Mouse (Mus musculus) neural tube, embryonic 14.5 days (tissue): Measurements from ENCODE around the gene Ggta1. TPM values are rescaled to one million over a fixed set of nuclear protein-coding genes. Genes with fewer than 3 reads are reported as not detected.

Source experiments
- ATAC-seq: fragments of 200-750 bp; cut with Nextera tagmentation; 2 replicates; pipeline ENCODE4 v1.8.0; 2017; ENCODE audit warnings: low read depth, mild to moderate bottlenecking, moderate TSS enrichment, moderate library complexity
- H3K27ac ChIP-seq: fragments of 300-500 bp; sonication (generic); 2 replicates; pipeline ENCODE4 v1.5.1; 2014; ENCODE audit warnings: low read depth, mild to moderate bottlenecking, control low read depth, low read length, moderate library complexity, mixed read lengths
- H3K27me3 ChIP-seq: fragments of 300-500 bp; sonication (generic); 2 replicates; pipeline ENCODE4 v1.6.1; 2014; ENCODE audit warnings: low read length; ENCODE audit not compliant: control insufficient read depth, insufficient read depth
- H3K36me3 ChIP-seq: fragments of 300-500 bp; sonication (generic); 2 replicates; pipeline ENCODE4 v1.6.1; 2014; ENCODE audit warnings: low read length, mixed read lengths; ENCODE audit not compliant: control insufficient read depth, insufficient read depth
- H3K4me1 ChIP-seq: fragments of 300-500 bp; sonication (generic); 2 replicates; pipeline ENCODE4 v1.6.1; 2014; ENCODE audit warnings: low read length; ENCODE audit not compliant: control insufficient read depth, insufficient read depth
- H3K4me2 ChIP-seq: fragments of 300-500 bp; sonication (generic); 2 replicates; pipeline ENCODE4 v1.6.1; 2014; ENCODE audit warnings: mild to moderate bottlenecking, low read depth, low read length, control low read depth
- H3K4me3 ChIP-seq: fragments of 300-500 bp; sonication (generic); 2 replicates; pipeline ENCODE4 v1.5.1; 2014; ENCODE audit warnings: low read depth, low read length, control low read depth, mixed read lengths
- H3K9ac ChIP-seq: fragments of 300-500 bp; sonication (generic); replicated peaks from 2 replicates; pipeline ENCODE4 v1.6.1; 2014; ENCODE audit warnings: low read depth, mild to moderate bottlenecking, control low read depth, low read length, mixed read lengths
- H3K9me3 ChIP-seq: fragments of 300-500 bp; sonication (generic); 2 replicates; pipeline ENCODE4 v1.6.1; 2016; ENCODE audit warnings: low read length; ENCODE audit not compliant: control insufficient read depth
- WGBS: fragments of 180-500 bp; shearing (Covaris S2); extraction: QIAGEN DNeasy Blood & Tissue Kit; methylation state at CpG from one replicate; pipeline ENCODE4 v1.1.7; 2014; 5-methylcytosine and 5-hydroxymethylcytosine counted together
- polyA plus RNA-seq: library from polyadenylated mRNA; unstranded; fragments of >200 nt; fragmentation: Nextera tagmentation; extraction: Ambion mirVana; gene quantifications from 2 replicates; pipeline ENCODE4 v1.2.1, GENCODE M21; 2014

Gene Ggta1
- polyA plus RNA-seq, 1 experiment from 2014 or later, result 5.3 TPM

GRCm38 (mm10) chr2:35398184-35398828 is 64.7 kb downstream of the Ggta1 start:
- WGBS, result 88% methylated on average over 6 of the region's 6 CpGs

GRCm38 (mm10) chr2:35397590-35398173 is 65.3 kb downstream of the Ggta1 start:
- Histone ChIP-seq H3K27me3 (no peaks in the 10 kb centered on the region), H3K9me3 (no peaks in the 10 kb centered on the region), H3K36me3 (no peaks in the 10 kb centered on the region), H3K4me1 (no peaks in the 10 kb centered on the region), H3K9ac (no peak overlapping the region), H3K4me2 (no peak overlapping the region), H3K27ac (no peak overlapping the region), H3K4me3 (no peak overlapping the region)
- ATAC-seq, result no peak; the same call in 1 of the 2 replicates
- WGBS, result 53% methylated on average over 11 of the region's 11 CpGs

More at GRCm38 (mm10) chr2:35398184-35398828, 64.7 kb downstream of the Ggta1 start:
- no peaks in the 10 kb centered on the region for H3K4me1 ChIP-seq
- H3K4me3 ChIP-seq, result no peak overlapping the region
- no peaks in the 10 kb centered on the region for H3K36me3 ChIP-seq
- no peak overlapping the region for H3K4me2 ChIP-seq
- no peaks in the 10 kb centered on the region for H3K9me3 ChIP-seq
- no peak for ATAC-seq
- no peak overlapping the region for H3K9ac ChIP-seq
- H3K27ac ChIP-seq, result no peak overlapping the region
- H3K27me3 ChIP-seq, result no peaks in the 10 kb centered on the region

- no peak within 1 kb of the TSS for H3K9ac ChIP-seq
- no peaks in the 10 kb centered on the region for H3K27me3 ChIP-seq
- no peak for ATAC-seq
- H3K36me3 ChIP-seq, result no peaks in the 10 kb centered on the region
- no peak within 1 kb of the TSS for H3K27ac ChIP-seq
- no peaks in the 10 kb centered on the region for H3K9me3 ChIP-seq
- no peak within 1 kb of the TSS for H3K4me2 ChIP-seq
- no peak within 1 kb of the TSS for H3K4me3 ChIP-seq
- 69% methylated on average over 5 of the region's 5 CpGs for WGBS
- no peaks in the 10 kb centered on the region for H3K4me1 ChIP-seq
These were observed 65.9 kb downstream of the Ggta1 start, which contains the start of gene 4930402F06Rik for GRCm38 (mm10) chr2:35397096-35397495. Gene 4930402F06Rik (minus strand): TSS chr2:35397175.

- Histone ChIP-seq H3K36me3 (no peaks in the 10 kb centered on the region), H3K9ac (no peak overlapping the region), H3K4me3 (no peak overlapping the region), H3K4me1 (no peaks in the 10 kb centered on the region), H3K9me3 (no peaks in the 10 kb centered on the region), H3K27me3 (no peaks in the 10 kb centered on the region), H3K4me2 (no peak overlapping the region), H3K27ac (no peak overlapping the region)
- WGBS, result 52% methylated on average over 9 of the region's 9 CpGs
- no peak for ATAC-seq
These were observed 77.6 kb downstream of the Ggta1 start for GRCm38 (mm10) chr2:35385441-35385871.

GRCm38 (mm10) chr2:35379306-35379705 is 83.7 kb downstream of the Ggta1 start:
- no peak for ATAC-seq
- H3K27me3 ChIP-seq, result no peaks in the 10 kb centered on the region
- no peak overlapping the region for H3K9ac ChIP-seq
- no peak overlapping the region for H3K4me2 ChIP-seq
- H3K4me3 ChIP-seq, result no peak overlapping the region
- H3K4me1 ChIP-seq, result no peaks in the 10 kb centered on the region
- WGBS, result 79% methylated on average over 9 of the region's 9 CpGs
- H3K9me3 ChIP-seq, result no peaks in the 10 kb centered on the region
- no peak overlapping the region for H3K27ac ChIP-seq
- no peaks in the 10 kb centered on the region for H3K36me3 ChIP-seq

- Histone ChIP-seq H3K36me3 (no peaks in the 10 kb centered on the region), H3K9me3 (no peaks in the 10 kb centered on the region), H3K4me2 (no peak overlapping the region), H3K4me3 (no peak overlapping the region), H3K4me1 (no peaks in the 10 kb centered on the region), H3K27ac (no peak overlapping the region), H3K27me3 (no peaks in the 10 kb centered on the region), H3K9ac (no peak overlapping the region)
- WGBS, result 69% methylated on average over 6 of the region's 6 CpGs
- no peak for ATAC-seq
These were observed 85.4 kb downstream of the Ggta1 start for GRCm38 (mm10) chr2:35377600-35377999.

GRCm38 (mm10) chr2:35373003-35373402 is 90.0 kb downstream of the Ggta1 start:
- 11% methylated on average over 3 of the region's 3 CpGs for WGBS
- ATAC-seq, result no peak

GRCm38 (mm10) chr2:35370686-35371085 is 92.3 kb downstream of the Ggta1 start:
- no peak overlapping the region for H3K4me3 ChIP-seq
- H3K4me2 ChIP-seq, result no peak overlapping the region
- no peak for ATAC-seq
- H3K9me3 ChIP-seq, result no peaks in the 10 kb centered on the region
- no peaks in the 10 kb centered on the region for H3K27me3 ChIP-seq
- no peaks in the 10 kb centered on the region for H3K36me3 ChIP-seq
- no peak overlapping the region for H3K9ac ChIP-seq
- H3K27ac ChIP-seq, result no peak overlapping the region
- H3K4me1 ChIP-seq, result no peaks in the 10 kb centered on the region

More at GRCm38 (mm10) chr2:35373003-35373402, 90.0 kb downstream of the Ggta1 start:
- no peak overlapping the region for H3K27ac ChIP-seq
- H3K27me3 ChIP-seq, result no peaks in the 10 kb centered on the region
- no peak overlapping the region for H3K4me2 ChIP-seq
- no peaks in the 10 kb centered on the region for H3K9me3 ChIP-seq
- no peaks in the 10 kb centered on the region for H3K4me1 ChIP-seq
- no peak overlapping the region for H3K4me3 ChIP-seq
- H3K9ac ChIP-seq, result no peak overlapping the region
- no peaks in the 10 kb centered on the region for H3K36me3 ChIP-seq

GRCm38 (mm10) chr2:35367629-35368028 is 95.4 kb downstream of the Ggta1 start, which contains the start of gene 4930568D16Rik:
Gene 4930568D16Rik (minus strand): TSS chr2:35367729.
- 85% methylated on average over 2 of the region's 2 CpGs for WGBS
- no peaks in the 10 kb centered on the region for H3K27me3 ChIP-seq
- ATAC-seq, result no peak
- H3K36me3 ChIP-seq, result no peaks in the 10 kb centered on the region
- H3K4me2 ChIP-seq, result no peak within 1 kb of the TSS
- H3K4me1 ChIP-seq, result no peaks in the 10 kb centered on the region
- H3K9ac ChIP-seq, result no peak within 1 kb of the TSS
- no peaks in the 10 kb centered on the region for H3K9me3 ChIP-seq
- H3K4me3 ChIP-seq, result no peak within 1 kb of the TSS
- no peak within 1 kb of the TSS for H3K27ac ChIP-seq
